Mouse (Mus musculus): ENCODE results near the gene Rbfox3.

Gene Rbfox3

DNA sequence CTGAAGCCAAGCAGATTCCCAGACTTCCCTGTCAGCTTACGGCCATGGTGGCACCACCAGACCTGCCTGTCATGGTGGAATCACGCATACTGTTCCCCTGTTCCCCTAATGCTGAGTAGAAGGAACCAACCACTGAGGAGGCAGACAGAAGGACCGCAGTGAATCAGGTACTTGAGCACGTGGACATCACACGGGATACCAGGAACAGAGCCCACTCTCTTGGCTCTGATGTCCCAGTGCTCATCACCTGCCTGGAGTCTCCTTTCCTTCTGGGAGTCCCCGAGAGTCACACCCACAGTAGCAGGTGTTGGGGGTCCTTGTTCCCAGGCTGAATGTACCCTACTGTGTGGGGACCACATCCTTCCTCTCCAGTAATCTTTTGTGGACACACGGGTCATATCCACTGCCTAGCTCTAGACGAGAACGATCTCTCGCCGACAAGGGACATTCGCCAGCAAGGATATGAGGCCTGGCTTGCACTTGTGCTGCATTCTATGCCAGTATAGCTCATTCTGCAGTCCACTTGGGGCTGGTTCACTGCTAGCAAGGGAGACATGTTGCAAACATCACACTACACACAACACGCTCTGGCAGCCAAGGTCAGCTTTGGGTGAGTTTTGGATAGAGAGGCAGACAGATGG lies 32.7 kb downstream of the Rbfox3 start:
- DNase-seq = no peak

GRCm38 (mm10) chr11:118875243-118875897 lies 36.0 kb downstream of the Rbfox3 start:
- DNase-seq = no peak

DNA sequence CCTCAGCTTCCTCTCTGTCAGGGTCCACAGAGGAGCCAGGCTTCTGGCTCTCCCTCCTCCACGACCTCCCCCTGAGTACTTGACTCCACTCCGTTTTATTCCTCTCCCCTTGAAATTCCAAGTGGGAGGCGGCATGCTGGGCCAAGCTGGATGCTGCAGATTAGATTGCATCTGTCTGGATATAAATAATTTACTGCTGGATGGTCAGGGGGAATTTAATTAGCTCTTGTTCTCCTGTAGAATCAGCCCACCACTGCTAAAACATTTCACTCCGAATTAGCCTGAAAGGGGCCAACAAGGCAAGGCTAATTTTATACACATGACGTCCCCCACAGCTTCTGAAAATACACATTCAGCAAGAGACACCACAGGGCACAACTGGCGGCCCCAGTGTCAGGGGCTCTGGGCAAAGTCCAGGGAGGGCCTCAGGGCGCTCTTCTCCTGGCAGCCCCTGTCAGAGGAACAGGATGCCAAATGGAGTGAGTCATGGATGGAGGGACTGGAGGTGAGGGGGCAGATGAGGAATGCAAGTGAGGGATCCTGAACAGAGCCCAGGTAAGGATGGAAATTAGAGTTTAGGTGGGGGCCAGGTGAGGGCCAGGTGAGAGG lies 36.8 kb downstream of the Rbfox3 start:
- DNase-seq = no peak

DNA sequence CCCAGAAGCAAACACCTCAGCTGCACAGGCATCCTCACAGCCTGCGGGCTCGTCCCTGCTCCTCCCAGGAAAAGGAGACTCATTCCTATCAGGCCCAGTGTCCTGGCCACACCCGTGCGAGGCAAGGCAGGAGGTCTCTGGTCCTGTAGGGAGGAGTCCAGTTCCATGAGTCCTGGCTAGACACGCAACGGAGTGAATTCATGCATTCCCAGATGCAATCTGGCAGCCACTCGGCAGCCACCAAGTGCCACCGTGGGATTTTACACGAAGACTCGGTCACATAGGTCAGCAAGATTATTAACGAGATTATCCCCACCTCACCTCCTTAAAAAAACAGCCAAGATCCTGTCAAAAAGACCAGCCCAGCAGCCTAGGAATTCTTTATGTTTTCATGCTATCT lies 37.4 kb downstream of the Rbfox3 start:
- DNase-seq = no peak

GRCm38 (mm10) chr11:118871527-118871926 lies 39.9 kb downstream of the Rbfox3 start:
- no peak for DNase-seq

- DNase-seq = no peak
Measured at GRCm38 (mm10) chr11:118863360-118863759, 48.0 kb downstream of the Rbfox3 start.

- DNase-seq = no peak
Measured at GRCm38 (mm10) chr11:118861801-118862431, 49.5 kb downstream of the Rbfox3 start.

DNA sequence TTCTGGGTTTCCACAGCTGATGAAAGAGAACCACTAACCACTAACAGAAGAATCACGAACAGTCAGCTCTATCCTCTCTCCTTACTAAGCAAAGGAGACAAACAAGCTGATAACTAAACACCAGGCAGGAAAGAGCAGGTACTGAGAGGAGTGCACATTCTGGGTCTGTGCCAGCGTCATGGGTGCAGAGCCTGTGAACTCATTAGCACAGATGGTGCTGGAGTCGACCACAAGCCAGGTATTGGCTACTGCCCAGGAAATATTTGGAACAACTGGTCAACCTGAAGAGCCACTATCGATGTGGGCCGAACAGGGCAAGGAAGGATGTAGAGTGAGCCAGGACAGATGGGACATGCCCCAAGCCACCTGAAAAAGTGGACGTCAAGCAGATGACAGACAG lies 50.2 kb downstream of the Rbfox3 start:
- no peak for DNase-seq

DNA sequence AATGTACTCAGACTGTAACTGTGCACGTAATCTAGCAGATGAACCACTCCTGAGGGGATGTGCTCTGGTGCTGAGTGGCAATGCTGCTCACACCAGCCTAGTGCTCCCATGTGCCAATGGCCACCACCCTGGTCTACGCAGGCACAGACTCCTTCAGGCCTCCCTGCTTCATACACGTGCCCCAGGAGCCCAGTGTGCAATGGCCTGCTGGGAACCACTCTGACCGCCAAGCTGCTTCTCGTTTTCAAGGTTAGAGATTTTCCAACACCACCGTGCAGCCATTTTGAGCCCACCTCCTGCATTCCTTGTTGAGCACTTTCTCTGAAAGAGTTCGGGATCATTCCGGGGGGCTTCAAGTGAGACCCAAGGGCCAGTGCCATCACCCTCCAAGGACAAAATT lies 50.6 kb downstream of the Rbfox3 start:
- no peak for DNase-seq

- DNase-seq = no peak
Measured at GRCm38 (mm10) chr11:118859839-118860238, 51.6 kb downstream of the Rbfox3 start.

GRCm38 (mm10) chr11:118858305-118858704 lies 53.1 kb downstream of the Rbfox3 start:
- DNase-seq = no peak

- no peak for DNase-seq
Measured at GRCm38 (mm10) chr11:118851391-118851790, 60.0 kb downstream of the Rbfox3 start.

- DNase-seq = no peak
Measured at GRCm38 (mm10) chr11:118847986-118848385, 63.4 kb downstream of the Rbfox3 start.

DNA sequence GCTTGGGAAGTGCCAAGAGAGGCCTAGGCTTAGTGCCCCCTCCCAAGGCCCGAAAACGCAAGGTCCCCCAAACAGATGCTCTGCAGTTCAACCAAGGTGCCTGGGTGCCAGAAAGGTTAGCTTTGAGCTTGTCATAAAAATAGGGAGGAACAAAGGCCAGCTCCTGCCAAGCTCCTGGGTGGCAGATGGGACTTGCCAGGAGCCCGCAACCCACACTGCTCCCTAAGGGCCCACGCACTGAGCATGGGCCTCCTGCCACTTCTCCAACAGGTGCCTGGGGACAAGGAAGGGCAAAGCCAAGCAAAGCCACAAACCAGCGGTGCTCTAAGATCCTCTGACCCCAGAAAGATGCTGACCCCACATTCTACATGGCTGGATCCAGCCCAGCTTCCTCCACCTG lies 70.4 kb downstream of the Rbfox3 start:
- DNase-seq = no peak

GRCm38 (mm10) chr11:118838167-118838566 lies 73.2 kb downstream of the Rbfox3 start:
- DNase-seq = no peak

GRCm38 (mm10) chr11:118836889-118837288 lies 74.5 kb downstream of the Rbfox3 start:
- DNase-seq = no peak

DNA sequence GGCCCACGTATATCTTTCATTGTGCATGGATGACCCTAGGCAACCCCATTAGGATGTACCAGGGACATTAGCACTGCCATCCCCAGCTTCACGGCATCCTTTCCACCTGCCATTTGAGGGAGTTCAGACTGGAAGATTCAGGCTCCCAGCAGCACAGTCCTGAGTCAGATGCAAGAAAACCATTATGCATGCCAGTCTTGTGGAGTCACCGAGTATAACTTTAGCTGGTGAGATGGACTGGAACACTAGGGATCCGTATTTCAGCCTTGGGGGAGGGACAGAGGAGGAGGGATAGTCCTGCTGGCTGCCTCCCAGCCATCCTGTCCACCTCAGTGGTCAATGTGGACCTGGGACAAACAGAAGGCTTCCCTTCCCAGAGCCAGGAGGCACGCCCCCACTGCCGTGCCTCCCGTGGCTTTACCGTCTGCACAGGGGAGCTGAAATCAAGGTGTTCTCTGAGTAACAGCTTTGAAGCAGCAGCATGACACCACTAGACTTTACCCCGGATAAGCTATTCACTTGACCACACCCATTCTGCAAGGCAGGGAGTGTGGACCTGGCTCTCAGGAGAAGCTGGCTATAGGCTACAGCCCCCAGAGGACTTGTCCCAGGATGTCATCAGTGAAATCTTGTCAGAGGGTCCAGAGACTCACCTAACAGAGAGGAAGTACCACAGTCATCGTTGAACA lies 78.5 kb downstream of the Rbfox3 start:
- no peak for DNase-seq

DNA sequence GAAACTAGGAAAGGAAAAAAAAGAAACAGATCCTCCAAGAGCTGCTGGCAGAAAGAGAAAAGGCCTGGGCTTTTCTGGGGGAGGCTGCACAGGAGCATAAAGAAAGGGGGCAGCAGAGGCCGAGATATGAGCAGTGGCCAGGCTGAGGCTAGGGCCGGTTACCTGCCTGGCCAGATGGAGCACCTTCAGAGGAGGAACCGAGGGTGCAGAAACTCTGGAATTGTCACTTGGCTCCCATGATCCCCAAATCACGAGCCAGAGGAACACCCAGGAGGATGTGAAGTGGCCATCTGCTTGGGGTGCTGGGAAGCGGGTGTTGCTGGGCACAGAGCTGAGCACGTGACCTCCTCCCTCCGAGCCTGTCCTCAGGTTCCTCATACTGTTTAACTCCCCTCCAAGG lies 79.7 kb downstream of the Rbfox3 start:
- DNase-seq = no peak

GRCm38 (mm10) chr11:118825280-118826094 lies 85.9 kb downstream of the Rbfox3 start:
- no peak for DNase-seq

DNA sequence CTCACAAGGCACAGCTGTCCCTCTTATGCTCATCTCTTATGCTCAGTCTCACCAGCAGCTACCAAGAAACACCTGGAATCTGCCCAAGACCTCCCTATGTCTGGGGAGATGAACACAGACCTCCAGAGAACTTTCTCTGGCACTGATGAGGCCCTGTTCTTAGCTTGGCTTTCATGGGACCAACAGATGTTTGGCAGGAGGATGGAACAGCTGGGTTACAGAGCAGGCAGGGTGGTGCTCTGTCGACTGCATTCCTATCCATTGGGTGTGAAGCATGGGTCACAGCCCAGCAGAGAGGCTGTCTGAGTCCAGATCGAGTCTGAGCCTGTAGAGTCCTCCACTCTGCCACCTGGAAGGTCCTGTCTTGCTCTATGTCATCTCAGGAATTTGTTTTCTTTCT lies 90.0 kb downstream of the Rbfox3 start:
- no peak for DNase-seq

- no peak for DNase-seq
Measured at GRCm38 (mm10) chr11:118818528-118818927, 92.9 kb downstream of the Rbfox3 start.

DNA sequence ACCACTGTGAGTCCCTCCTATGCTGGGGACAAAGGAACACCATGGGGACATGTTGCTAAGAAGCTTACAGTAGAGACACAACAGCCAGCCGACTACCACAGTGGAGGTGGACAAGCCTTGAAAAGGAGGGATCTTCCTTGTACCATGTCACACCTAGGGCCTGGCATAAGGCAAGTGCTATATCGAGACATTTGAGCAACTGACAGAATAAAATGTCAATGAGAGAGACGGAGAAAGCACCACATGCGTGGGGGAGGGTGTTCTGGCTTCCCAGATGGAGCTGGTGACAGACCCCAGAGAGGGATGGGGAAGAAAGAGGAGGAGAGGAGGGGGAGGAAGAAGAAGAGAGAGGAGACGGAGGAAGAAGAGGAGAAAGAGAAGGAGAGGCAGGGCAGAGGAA lies 96.3 kb downstream of the Rbfox3 start:
- DNase-seq = no peak
